In the genomic region with DNA sequence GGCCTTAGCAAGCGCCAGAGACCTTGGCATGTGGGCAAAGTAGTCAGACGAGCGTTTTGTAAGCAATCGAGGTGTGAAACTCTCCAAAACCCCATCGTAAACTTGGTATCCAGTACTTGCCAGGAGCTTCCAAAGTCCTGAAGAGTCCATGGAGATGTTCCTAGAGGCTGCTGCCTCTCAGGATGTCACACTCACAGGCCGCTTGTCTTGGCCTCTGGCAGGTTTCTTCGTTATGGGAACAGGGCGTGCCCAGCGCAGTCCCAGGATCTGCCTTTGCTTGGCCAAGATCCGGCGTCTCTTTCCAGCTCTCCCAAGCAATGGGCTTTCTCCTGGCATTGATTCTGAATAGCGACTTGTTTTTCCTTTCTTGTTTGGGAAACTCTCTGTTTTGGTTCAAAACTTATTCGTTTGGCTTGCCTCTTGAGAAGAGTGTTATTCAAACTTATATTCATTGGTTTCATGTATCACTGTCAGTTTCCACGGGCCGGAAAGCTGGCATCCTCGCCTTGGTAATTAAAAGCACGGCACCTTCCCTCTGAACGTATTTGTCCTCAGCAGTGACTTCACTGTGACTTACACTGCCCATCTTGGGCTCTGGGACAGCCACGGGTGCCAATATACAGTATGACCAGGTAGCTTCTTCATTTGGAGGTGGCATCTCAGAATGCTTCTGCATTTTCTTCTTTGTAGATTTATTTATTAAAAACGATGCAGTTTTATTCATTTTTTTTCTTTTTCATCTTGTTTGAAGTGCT, we compare ENCODE assay signal across 8 mouse cellular contexts. TPM values are rescaled to one million over a fixed set of nuclear protein-coding genes. Genes with fewer than 3 reads are reported as not detected.
DNase-seq lines count a peak whose midpoint lies in the region; ATAC-seq lines count a peak whose summit lies in the region.

No protein-coding gene starts in this region.

- peaks cover 7% of the 10 kb centered on the region for H3K36me3 ChIP-seq in embryonic facial prominence, embryonic 11.5 days (replicated peaks; ENCODE audit: control insufficient read depth, insufficient read depth, low read depth, low read length)
- H3K36me3 ChIP-seq in heart, embryonic 10.5 days: peaks cover 18% of the 10 kb centered on the region
- H3K36me3 ChIP-seq in kidney, embryonic 15.5 days: peaks cover 23% of the 10 kb centered on the region

- peak; percentile 26 for DNase-seq in thymus, postnatal 14 days
- DNase-seq in thymus, postnatal 0 days (ENCODE audit: low spot score): no peak
- DNase-seq in embryonic facial prominence, embryonic 11.5 days (ENCODE audit: low spot score): peak; percentile 29
- DNase-seq in heart, embryonic 10.5 days (ENCODE audit: low spot score): no peak
- peak; percentile 62 for DNase-seq in lung, postnatal 14 days
- peak; percentile 37 for DNase-seq in thymus, postnatal 4 days
- DNase-seq in right cerebral cortex, postnatal 36 days (ENCODE audit: low spot score in 2 of 2): no peak

- peaks cover 5% of the 10 kb centered on the region for H3K4me1 ChIP-seq in embryonic facial prominence, embryonic 11.5 days (ENCODE audit: control insufficient read depth, insufficient read depth, low read length)
- peaks cover 59% of the 10 kb centered on the region for H3K4me1 ChIP-seq in heart, embryonic 10.5 days
- H3K4me1 ChIP-seq in kidney, embryonic 15.5 days: peaks cover 69% of the 10 kb centered on the region

- H3K9ac ChIP-seq in embryonic facial prominence, embryonic 11.5 days (replicated peaks; ENCODE audit: low read length): peak overlapping the region; percentile 82
- H3K9ac ChIP-seq in kidney, embryonic 15.5 days: peak overlapping the region; percentile 78

- no peak for ATAC-seq in embryonic facial prominence, embryonic 11.5 days (replicated peaks; ENCODE audit: insufficient number of reproducible peaks, low FRiP score, low TSS enrichment, low read depth)
- no peak for ATAC-seq in kidney, embryonic 15.5 days (replicated peaks; ENCODE audit: low FRiP score)

- H3K4me2 ChIP-seq in embryonic facial prominence, embryonic 11.5 days (ENCODE audit: low read depth, low read length): peak overlapping the region; percentile 84
- H3K4me2 ChIP-seq in kidney, embryonic 15.5 days: peak overlapping the region; percentile 85

- no peaks in the 10 kb centered on the region for H3K27me3 ChIP-seq in embryonic facial prominence, embryonic 11.5 days (ENCODE audit: control insufficient read depth, insufficient read depth, low read length)
- H3K27me3 ChIP-seq in heart, embryonic 10.5 days (ENCODE audit: insufficient read depth, poor library complexity, severe bottlenecking): no peaks in the 10 kb centered on the region
- H3K27me3 ChIP-seq in kidney, embryonic 15.5 days: no peaks in the 10 kb centered on the region

- H3K4me3 ChIP-seq in embryonic facial prominence, embryonic 11.5 days (ENCODE audit: low read depth, low read length): peak overlapping the region; percentile 89
- H3K4me3 ChIP-seq in heart, embryonic 10.5 days: peak overlapping the region; percentile 89
- H3K4me3 ChIP-seq in kidney, embryonic 15.5 days (replicated peaks): peak overlapping the region; percentile 93

- peak overlapping the region; percentile 87 for H3K27ac ChIP-seq in embryonic facial prominence, embryonic 11.5 days (replicated peaks; ENCODE audit: low read depth, low read length)
- H3K27ac ChIP-seq in heart, embryonic 10.5 days: peak overlapping the region; percentile 95
- H3K27ac ChIP-seq in kidney, embryonic 15.5 days: peak overlapping the region; percentile 96

- H3K9me3 ChIP-seq in embryonic facial prominence, embryonic 11.5 days (replicated peaks; ENCODE audit: control insufficient read depth, low read length): no peaks in the 10 kb centered on the region
- no peaks in the 10 kb centered on the region for H3K9me3 ChIP-seq in heart, embryonic 10.5 days
- H3K9me3 ChIP-seq in kidney, embryonic 15.5 days (replicated peaks): no peaks in the 10 kb centered on the region

- 17% methylated on average over 20 of the region's 20 CpGs for WGBS in embryonic facial prominence, embryonic 11.5 days
- 16% methylated on average over 20 of the region's 20 CpGs for WGBS in heart, embryonic 10.5 days
- 9% methylated on average over 20 of the region's 20 CpGs for WGBS in kidney, embryonic 15.5 days

RNA-seq across cellular contexts. Expression of a gene that starts 2.3 kb away (rescaled TPM):
- 85.1 and 92.5 TPM in 2 replicates for polyA plus RNA-seq in thymus, postnatal 0 days (2015; fragmentation: Nextera tagmentation; extraction: Ambion mirVana)
- polyA plus RNA-seq in embryonic facial prominence, embryonic 11.5 days (2014; fragmentation: Nextera tagmentation; extraction: Ambion mirVana): 110 and 112 TPM in 2 replicates
- 70.8 and 93.3 TPM in 2 replicates for polyA plus RNA-seq in heart, embryonic 10.5 days (2016; fragmentation: Nextera tagmentation; extraction: Ambion mirVana)
- polyA plus RNA-seq in kidney, embryonic 15.5 days (2015; fragmentation: Nextera tagmentation; extraction: Ambion mirVana): 89.0 and 93.6 TPM in 2 replicates

RNA-seq across cellular contexts. Expression of a gene that starts 36.7 kb away (rescaled TPM):
- 6.3 and 7.5 TPM in 2 replicates for polyA plus RNA-seq in thymus, postnatal 0 days (2015; fragmentation: Nextera tagmentation; extraction: Ambion mirVana)
- polyA plus RNA-seq in embryonic facial prominence, embryonic 11.5 days (2014; fragmentation: Nextera tagmentation; extraction: Ambion mirVana): 14.6 and 16.2 TPM in 2 replicates
- 8.4 and 9.5 TPM in 2 replicates for polyA plus RNA-seq in heart, embryonic 10.5 days (2016; fragmentation: Nextera tagmentation; extraction: Ambion mirVana)
- polyA plus RNA-seq in kidney, embryonic 15.5 days (2015; fragmentation: Nextera tagmentation; extraction: Ambion mirVana): 9.6 and 10.4 TPM in 2 replicates

Comparison
In these comparisons a context has a peak if more than half of its experiments do, and no peak if none do; other contexts are left out.
1. DNase-seq: peak in thymus, postnatal 14 days (single experiment), embryonic facial prominence, embryonic 11.5 days (single experiment), lung, postnatal 14 days (single experiment) and thymus, postnatal 4 days (single experiment); none in thymus, postnatal 0 days (single experiment), heart, embryonic 10.5 days (single experiment) and right cerebral cortex, postnatal 36 days (0 of 2).
2. Peak in every context shown above with its lines, with median percentiles within 50 percentile points of each other: H3K27ac ChIP-seq and H3K4me3 ChIP-seq.